Comparison of ENCODE assay signal across 10 mouse cellular contexts in genomic region chr13:117567251-117567650, GRCm38 (mm10). TPM values are rescaled to one million over a fixed set of nuclear protein-coding genes. Genes with fewer than 3 reads are reported as not detected.
A peak's percentile ranks its signal among the peaks of the same experiment; 100 is the strongest.
DNase-seq lines count a peak whose midpoint lies in the region; ATAC-seq and TF ChIP-seq lines count a peak whose summit lies in the region.
"Had no signal": no experiment of that assay in that cellular context is flagged by ENCODE, and none has a peak within 500 bp of the region (broad histone marks: within the 10 kb centered on the region; RNA-seq: fewer than 3 reads in every experiment).

No protein-coding gene starts in this region.

- TF ChIP-seq CTCF in left cerebral cortex, adult 2 months (IDR thresholded peaks at IDR 0.05): no peak

- no peak overlapping the region for H3K27ac ChIP-seq in hindbrain, embryonic 16.5 days (ENCODE audit: low read depth, low read length)
- H3K27ac ChIP-seq in hindbrain, embryonic 12.5 days: no peak overlapping the region
- H3K27ac ChIP-seq in heart, embryonic 11.5 days (ENCODE audit: low read depth, low read length): no peak overlapping the region
- no peak overlapping the region for H3K27ac ChIP-seq in left cerebral cortex, adult 2 months

- peak; percentile 90 for ATAC-seq in hindbrain, embryonic 16.5 days
- no peak for ATAC-seq in hindbrain, embryonic 12.5 days (ENCODE audit: low FRiP score)
- peak; percentile 52; the same call in 1 of the 2 replicates for ATAC-seq in heart, embryonic 11.5 days (replicated peaks; ENCODE audit: insufficient number of reproducible peaks, low FRiP score, low TSS enrichment)

- WGBS in hindbrain, embryonic 16.5 days: 72% methylated on average over 8 of the region's 8 CpGs
- 80% methylated on average over 8 of the region's 8 CpGs for WGBS in hindbrain, embryonic 12.5 days
- 38% methylated on average over 8 of the region's 8 CpGs for WGBS in heart, embryonic 11.5 days (ENCODE audit: insufficient replicate concordance)

- peak; percentile 56 to 59 for DNase-seq in left cerebral cortex, adult 2 months (ENCODE audit: extremely low spot score in 1 of 2, low spot score in 2 of 2)
- peak; percentile 53 to 61 for DNase-seq in right cerebral cortex, postnatal 36 days (ENCODE audit: low spot score in 2 of 2)
- no peak for DNase-seq in ovary, postnatal 14 days (ENCODE audit: low spot score)
- DNase-seq in gastrocnemius, adult 8-10 months (ENCODE audit: low spot score in 2 of 2): no peak
- DNase-seq in kidney, adult 11 months: no peak
- DNase-seq: thymus, adult 18-20 months had no signal

- H3K9me3 ChIP-seq in hindbrain, embryonic 16.5 days (ENCODE audit: control insufficient read depth, low read length): no peaks in the 10 kb centered on the region
- H3K9me3 ChIP-seq in hindbrain, embryonic 12.5 days (replicated peaks): no peaks in the 10 kb centered on the region
- H3K9me3 ChIP-seq in heart, embryonic 11.5 days (replicated peaks; ENCODE audit: control insufficient read depth, low read length): no peaks in the 10 kb centered on the region

- no peaks in the 10 kb centered on the region for H3K36me3 ChIP-seq in hindbrain, embryonic 16.5 days (ENCODE audit: control insufficient read depth, insufficient read depth, low read length)
- H3K36me3 ChIP-seq in hindbrain, embryonic 12.5 days: no peaks in the 10 kb centered on the region
- no peaks in the 10 kb centered on the region for H3K36me3 ChIP-seq in heart, embryonic 11.5 days (ENCODE audit: control insufficient read depth, insufficient read depth, low read length)

- H3K9ac ChIP-seq in hindbrain, embryonic 16.5 days (ENCODE audit: low read depth, low read length): no peak overlapping the region
- no peak overlapping the region for H3K9ac ChIP-seq in hindbrain, embryonic 12.5 days
- H3K9ac ChIP-seq in heart, embryonic 11.5 days (ENCODE audit: low read depth, low read length): no peak overlapping the region

- H3K4me1 ChIP-seq in hindbrain, embryonic 16.5 days (ENCODE audit: control insufficient read depth, insufficient read depth, low read depth, low read length): no peaks in the 10 kb centered on the region
- H3K4me1 ChIP-seq in hindbrain, embryonic 12.5 days: no peaks in the 10 kb centered on the region
- H3K4me1 ChIP-seq in heart, embryonic 11.5 days (ENCODE audit: control insufficient read depth, insufficient read depth, low read length): no peaks in the 10 kb centered on the region

- intact Hi-C loops in left cerebral cortex, adult 2 months (cut with DNase I): no loop called here

- H3K4me3 ChIP-seq in hindbrain, embryonic 16.5 days (ENCODE audit: low read length): no peak overlapping the region
- H3K4me3 ChIP-seq in hindbrain, embryonic 12.5 days: no peak overlapping the region
- H3K4me3 ChIP-seq in heart, embryonic 11.5 days (ENCODE audit: low read depth, low read length): no peak overlapping the region
- H3K4me3 ChIP-seq in left cerebral cortex, adult 2 months: no peak overlapping the region

- no peak overlapping the region for H3K4me2 ChIP-seq in hindbrain, embryonic 16.5 days (ENCODE audit: low read length)
- no peak overlapping the region for H3K4me2 ChIP-seq in hindbrain, embryonic 12.5 days (replicated peaks)
- peak overlapping the region; percentile 32; the same call in 1 of the 2 replicates for H3K4me2 ChIP-seq in heart, embryonic 11.5 days

- H3K27me3 ChIP-seq in hindbrain, embryonic 16.5 days (replicated peaks; ENCODE audit: control insufficient read depth, insufficient read depth, low read length): no peaks in the 10 kb centered on the region
- H3K27me3 ChIP-seq in hindbrain, embryonic 12.5 days: no peaks in the 10 kb centered on the region
- no peaks in the 10 kb centered on the region for H3K27me3 ChIP-seq in heart, embryonic 11.5 days (ENCODE audit: control insufficient read depth, insufficient read depth, low read length)
- H3K27me3 ChIP-seq: CH12.LX had no signal

RNA-seq across cellular contexts. Expression of gene Hcn1, which starts 34.9 kb away (rescaled TPM):
- 1.1 and 1.6 TPM in 2 replicates for polyA plus RNA-seq in hindbrain, embryonic 16.5 days (2015; fragmentation: Nextera tagmentation; extraction: Ambion mirVana)
- polyA plus RNA-seq in hindbrain, embryonic 12.5 days (2016; fragmentation: Nextera tagmentation; extraction: Ambion mirVana): 0.21 and 0.25 TPM in 2 replicates
- polyA plus RNA-seq in heart, embryonic 11.5 days (2014; fragmentation: Nextera tagmentation; extraction: Ambion mirVana): 0.13 and 0.24 TPM in 2 replicates
- total RNA-seq in left cerebral cortex, adult 2 months (2021): 10 to 100 TPM; 43.3 to 46.7 TPM
- total RNA-seq in gastrocnemius, adult 8-10 months (2022): under 1 TPM; 0.05 to 0.10 (median 0.07) TPM
- total RNA-seq: CH12.LX had no signal

Comparison
In these comparisons a context has a peak if more than half of its experiments do, and no peak if none do; other contexts are left out.
1. DNase-seq: peak in left cerebral cortex, adult 2 months (2 of 2) and right cerebral cortex, postnatal 36 days (2 of 2); none in ovary, postnatal 14 days (single experiment), gastrocnemius, adult 8-10 months (0 of 2) and kidney, adult 11 months (single experiment).